Mouse (Mus musculus): ENCODE data around the gene Surf6.

GRCm38 (mm10) chr2:26935286-26935685 is 32.6 kb upstream of the Surf6 start:
- TF ChIP-seq CTCF (IDR thresholded peaks at IDR 0.05 in 2 of 3, conservative IDR thresholded peaks at IDR 0.05 in 1 of 3; ENCODE audit: control insufficient read depth in 1 of 3, insufficient read depth in 1 of 3, low read depth in 2 of 3, low read length in 3 of 3, poor library complexity in 1 of 3, severe bottlenecking in 1 of 3) = no peak
- TF ChIP-seq MXI1 (IDR thresholded peaks at IDR 0.05; ENCODE audit: low read depth, low read length) = no peak
- TF ChIP-seq RAD21 (IDR thresholded peaks at IDR 0.05; ENCODE audit: low read depth, low read length) = no peak

Measured in MEL (cell line).